Mouse (Mus musculus): ENCODE data around the gene Tube1.

GRCm38 (mm10) chr10:39104803-39105449 is 28.9 kb upstream of the Tube1 start:
- TF ChIP-seq POLR2A (IDR thresholded peaks at IDR 0.05; ENCODE audit: control insufficient read depth, extremely low read depth, insufficient read depth, low read length, poor library complexity) (no peak), CTCF (IDR thresholded peaks at IDR 0.05; ENCODE audit: borderline replicate concordance, control insufficient read depth, extremely low read depth, insufficient read depth, low read length, poor library complexity) (no peak)

Measured in thymus, adult 2 months (tissue).